Mouse (Mus musculus) limb, embryonic 11.5 days (tissue): Measurements from ENCODE around the gene Lin9. TPM values are rescaled to one million over a fixed set of nuclear protein-coding genes. Genes with fewer than 3 reads are reported as not detected.

ENCODE experiments used
- ATAC-seq: fragments of 200-750 bp; cut with Nextera tagmentation; 2 replicates; pipeline ENCODE4 v1.8.0; 2017; ENCODE audit warnings: low read depth; ENCODE audit not compliant: insufficient number of reproducible peaks, low FRiP score, low TSS enrichment
- DNase-seq: peaks from one replicate; pipeline ENCODE4 v3.0.0-alpha.2; 2015; ENCODE audit warnings: low spot score
- H3K27ac ChIP-seq: fragments of 300-500 bp; sonication (generic); replicated peaks from 2 replicates; pipeline ENCODE4 v1.5.1; 2014; ENCODE audit warnings: low read depth, mild to moderate bottlenecking, low read length
- H3K27me3 ChIP-seq: fragments of 300-500 bp; sonication (generic); 2 replicates; pipeline ENCODE4 v1.6.1; 2014; ENCODE audit warnings: mild to moderate bottlenecking, low read length, mixed read lengths; ENCODE audit not compliant: control insufficient read depth, insufficient read depth
- H3K36me3 ChIP-seq: fragments of 300-500 bp; sonication (generic); 2 replicates; pipeline ENCODE4 v1.6.1; 2014; ENCODE audit warnings: mild to moderate bottlenecking, low read length, moderate library complexity, mixed read lengths; ENCODE audit not compliant: control insufficient read depth, insufficient read depth
- H3K4me1 ChIP-seq: fragments of 300-500 bp; sonication (generic); 2 replicates; pipeline ENCODE4 v1.6.1; 2014; ENCODE audit warnings: low read length, mixed read lengths; ENCODE audit not compliant: control insufficient read depth, insufficient read depth
- H3K4me2 ChIP-seq: fragments of 300-500 bp; sonication (generic); 2 replicates; pipeline ENCODE4 v1.6.1; 2014; ENCODE audit warnings: low read depth, mild to moderate bottlenecking, moderate library complexity; ENCODE audit not compliant: severe bottlenecking
- H3K4me3 ChIP-seq: fragments of 300-500 bp; sonication (generic); 2 replicates; pipeline ENCODE4 v1.5.1; 2014; ENCODE audit warnings: low read depth, low read length
- H3K9ac ChIP-seq: fragments of 300-500 bp; sonication (generic); 2 replicates; pipeline ENCODE4 v1.6.1; 2014; ENCODE audit warnings: mild to moderate bottlenecking, low read length
- H3K9me3 ChIP-seq: fragments of 300-500 bp; sonication (generic); 2 replicates; pipeline ENCODE4 v1.6.1; 2016; ENCODE audit warnings: low read length; ENCODE audit not compliant: control insufficient read depth
- whole genome bisulfite sequencing: fragments of 180-500 bp; shearing (Covaris S2); extraction: QIAGEN DNeasy Blood & Tissue Kit; methylation state at CpG from one replicate; pipeline ENCODE4 v1.1.7; 2014; 5-methylcytosine and 5-hydroxymethylcytosine counted together
- polyA plus RNA-seq: library from polyadenylated mRNA; unstranded; fragments of >200 nt; fragmentation: Nextera tagmentation; extraction: Ambion mirVana; gene quantifications from 2 replicates; pipeline ENCODE4 v1.2.1, GENCODE M21; 2014

Gene Lin9
- polyA plus RNA-seq, 1 experiment from 2014 or later: 24.6 TPM

DNA sequence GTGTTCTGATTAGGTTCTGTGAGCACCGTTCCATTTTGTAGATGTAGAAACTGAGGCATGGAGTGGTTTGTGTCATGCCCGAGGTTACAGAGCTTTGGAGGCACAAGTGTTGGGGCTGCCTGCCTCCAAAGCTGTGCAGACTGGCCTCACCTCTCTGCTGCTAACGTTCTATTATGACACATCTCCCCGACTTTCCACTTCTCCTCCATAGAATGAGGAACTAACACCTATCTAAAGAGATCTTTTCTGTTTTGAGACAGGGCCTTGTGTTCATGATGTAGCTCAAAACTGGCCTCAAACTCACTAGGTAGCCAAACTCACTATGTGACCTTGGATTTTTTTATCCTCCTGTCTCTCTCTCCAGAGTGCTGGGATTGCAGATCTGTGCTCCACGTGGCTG lies 77.8 kb downstream of the Lin9 start:
- DNase-seq: no peak
- Histone ChIP-seq H3K9me3 (no peaks in the 10 kb centered on the region), H3K4me1 (no peaks in the 10 kb centered on the region), H3K9ac (no peak overlapping the region), H3K36me3 (no peaks in the 10 kb centered on the region), H3K4me3 (no peak overlapping the region), H3K27ac (no peak overlapping the region), H3K4me2 (no peak overlapping the region), H3K27me3 (no peaks in the 10 kb centered on the region)
- WGBS: 83% methylated on average over 5 of the region's 5 CpGs
- no peak for ATAC-seq

DNA sequence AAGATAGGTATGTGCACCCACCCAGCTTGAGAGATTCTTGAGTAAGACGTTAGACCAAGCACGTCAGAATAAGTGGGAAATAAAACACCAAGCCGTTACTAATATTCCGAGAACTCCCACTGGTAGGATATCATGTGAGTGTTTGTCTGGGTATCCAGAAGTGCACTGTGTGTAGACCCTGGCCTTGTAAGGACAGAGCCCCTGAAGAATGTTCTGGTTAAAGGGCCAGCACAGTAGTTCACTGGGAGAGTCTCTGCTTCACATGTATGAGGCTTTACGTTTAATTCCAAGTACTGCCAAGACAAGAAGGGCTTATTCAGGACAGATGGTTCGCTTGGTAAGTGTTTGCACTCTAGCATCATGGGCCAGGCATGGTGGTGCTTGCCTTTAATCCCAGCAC lies 78.5 kb downstream of the Lin9 start:
- Histone ChIP-seq H3K27ac (no peak overlapping the region), H3K4me1 (no peaks in the 10 kb centered on the region), H3K4me2 (no peak overlapping the region), H3K36me3 (no peaks in the 10 kb centered on the region), H3K27me3 (no peaks in the 10 kb centered on the region), H3K4me3 (no peak overlapping the region), H3K9ac (no peak overlapping the region), H3K9me3 (no peaks in the 10 kb centered on the region)
- 91% methylated on average over 6 of the region's 6 CpGs for WGBS
- ATAC-seq (no peak), DNase-seq (no peak)

DNA sequence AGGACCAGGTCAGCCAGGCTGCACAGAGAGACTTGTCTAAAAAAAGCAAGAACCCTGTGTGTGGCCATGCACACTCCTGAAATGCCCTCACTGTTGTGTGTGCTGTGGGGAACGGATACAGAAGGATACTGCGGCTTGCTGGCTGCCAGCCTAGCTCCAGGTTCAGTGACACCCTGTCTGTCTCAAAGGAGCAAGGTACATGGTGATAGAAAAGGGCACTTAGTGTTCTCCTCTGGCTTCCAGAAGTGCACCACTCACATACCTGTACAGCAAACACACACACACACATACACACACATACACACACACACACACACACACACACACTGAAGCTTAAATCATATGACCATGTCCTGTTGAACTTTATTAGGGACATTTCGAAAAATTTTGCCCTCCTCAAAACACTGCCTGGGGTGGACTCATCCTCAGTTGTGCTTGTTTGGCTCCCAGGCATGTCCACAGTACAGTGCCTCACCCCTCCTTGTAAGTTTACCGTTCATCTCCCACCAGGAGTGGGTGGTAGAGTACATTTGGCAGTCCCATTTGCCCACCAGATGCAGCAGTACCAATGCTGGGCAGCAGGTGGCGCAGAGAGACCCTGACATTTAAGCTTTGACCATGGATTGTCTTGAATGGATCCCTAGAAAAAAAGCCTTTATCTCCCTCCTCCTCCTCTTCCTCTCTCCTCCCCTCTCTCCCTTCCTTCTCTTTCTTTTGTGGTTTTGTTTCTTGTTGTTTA lies 79.2 kb downstream of the Lin9 start:
- Histone ChIP-seq H3K36me3 (no peaks in the 10 kb centered on the region), H3K4me1 (no peaks in the 10 kb centered on the region; the same call in 1 of the 2 replicates), H3K9ac (no peak overlapping the region), H3K27ac (no peak overlapping the region), H3K4me3 (no peak overlapping the region), H3K27me3 (no peaks in the 10 kb centered on the region), H3K4me2 (no peak overlapping the region), H3K9me3 (no peaks in the 10 kb centered on the region)
- WGBS: 50% methylated on average over 5 of the region's 5 CpGs
- DNase-seq (peak; percentile 93), ATAC-seq (no peak)

GRCm38 (mm10) chr1:180722608-180723007 lies 81.7 kb downstream of the Lin9 start:
- Histone ChIP-seq H3K4me1 (no peaks in the 10 kb centered on the region; the same call in 1 of the 2 replicates), H3K9me3 (no peaks in the 10 kb centered on the region), H3K4me2 (no peak overlapping the region), H3K27me3 (no peaks in the 10 kb centered on the region), H3K9ac (no peak overlapping the region), H3K36me3 (no peaks in the 10 kb centered on the region), H3K4me3 (no peak overlapping the region), H3K27ac (no peak overlapping the region)
- DNase-seq: no peak
- no peak for ATAC-seq
- WGBS: 61% methylated on average over 1 of the region's 1 CpGs

DNA sequence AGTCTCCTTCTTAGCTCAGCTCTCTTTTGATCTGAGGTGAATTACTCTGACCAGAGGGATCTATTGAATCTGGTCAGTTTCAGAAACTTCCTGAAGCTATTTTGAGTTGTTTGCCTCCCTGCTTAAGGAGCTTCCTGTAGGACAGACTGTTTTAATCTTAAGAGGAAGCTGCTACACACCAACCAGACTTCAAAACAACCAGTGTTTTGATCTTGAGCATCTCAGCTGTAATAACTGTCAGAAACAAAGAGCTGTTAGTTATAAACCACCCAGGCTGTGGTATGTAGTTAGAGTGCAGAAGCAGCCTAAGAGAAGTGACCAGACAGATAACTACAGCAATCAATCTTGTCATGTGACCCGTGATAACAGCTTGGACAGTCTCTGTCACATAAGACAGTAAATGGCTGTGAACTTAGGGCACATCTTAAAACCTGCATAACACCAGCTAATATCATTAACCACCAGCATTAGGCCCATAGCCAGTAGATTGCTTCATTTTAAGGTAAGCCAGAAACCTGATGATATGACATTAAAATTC lies 82.8 kb downstream of the Lin9 start:
- H3K4me2 ChIP-seq: no peak overlapping the region
- no peaks in the 10 kb centered on the region for H3K27me3 ChIP-seq
- no peaks in the 10 kb centered on the region for H3K9me3 ChIP-seq
- DNase-seq (no peak), ATAC-seq (no peak)
- no peak overlapping the region for H3K9ac ChIP-seq
- H3K27ac ChIP-seq: no peak overlapping the region
- H3K4me3 ChIP-seq: no peak overlapping the region
- H3K4me1 ChIP-seq: no peaks in the 10 kb centered on the region; the same call in 1 of the 2 replicates
- no peaks in the 10 kb centered on the region for H3K36me3 ChIP-seq
- WGBS: 17% methylated on average over 1 of the region's 1 CpGs

DNA sequence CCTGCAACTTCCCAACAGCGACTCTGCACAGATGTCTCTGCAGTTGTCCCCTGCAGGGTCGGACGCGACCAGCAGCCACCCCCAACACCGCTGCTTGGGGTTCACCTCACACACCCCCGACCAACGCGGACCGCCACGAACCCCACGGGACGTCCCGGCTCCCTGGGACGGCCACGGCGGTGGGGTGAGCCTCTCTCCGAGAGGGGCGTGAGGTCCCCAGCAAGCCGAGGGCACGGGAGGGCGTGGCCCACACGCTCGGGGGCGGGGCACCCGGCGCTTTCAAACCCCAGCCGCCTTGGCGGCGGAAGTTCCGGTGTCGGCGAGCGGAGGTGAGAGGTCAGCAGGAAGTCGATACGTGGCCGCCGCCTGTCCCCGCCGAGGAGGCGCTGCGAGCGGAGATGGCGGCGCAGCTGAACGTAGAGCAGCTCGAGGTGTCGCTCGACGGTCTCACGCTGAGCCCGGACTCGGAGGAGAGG lies 84.8 kb downstream of the Lin9 start, which contains the start of gene Acbd3:
Acbd3 (plus strand) TSS at position 340 of the 476 bp plus-strand sequence.
- Histone ChIP-seq H3K9ac (peak within 1 kb of the TSS; percentile 96), H3K9me3 (no peaks in the 10 kb centered on the region), H3K27ac (peak within 1 kb of the TSS; percentile 84), H3K4me2 (peak within 1 kb of the TSS; percentile 56), H3K36me3 (no peaks in the 10 kb centered on the region), H3K27me3 (no peaks in the 10 kb centered on the region), H3K4me3 (peak within 1 kb of the TSS; percentile 97), H3K4me1 (no peaks in the 10 kb centered on the region; the same call in 1 of the 2 replicates)
- DNase-seq (peak; percentile 94), ATAC-seq (peak; percentile 92)
- WGBS: 0% methylated on average over 52 of the region's 52 CpGs

DNA sequence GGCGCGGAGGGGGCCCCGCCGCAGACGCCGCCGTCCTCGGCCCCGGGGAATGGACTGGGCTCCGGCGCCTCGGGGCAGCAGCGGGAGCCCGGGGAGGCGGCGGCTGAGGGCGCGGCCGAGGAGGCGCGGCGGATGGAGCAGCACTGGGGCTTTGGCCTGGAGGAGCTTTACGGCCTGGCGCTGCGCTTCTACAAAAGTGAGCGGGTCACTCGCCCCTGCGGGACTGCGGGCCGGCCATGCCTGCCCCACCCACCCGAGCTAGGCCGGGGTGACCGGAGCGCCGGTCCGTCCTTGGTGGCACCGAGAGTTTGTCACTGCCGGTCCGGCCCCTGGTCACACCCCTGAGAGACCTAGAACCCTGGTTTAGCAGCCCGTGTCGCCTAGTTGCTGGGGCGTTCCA lies 85.2 kb downstream of the Lin9 start:
- WGBS: 0% methylated on average over 41 of the region's 42 CpGs
- H3K4me2 ChIP-seq: peak overlapping the region; percentile 50
- H3K27ac ChIP-seq: peak overlapping the region; percentile 84
- peak overlapping the region; percentile 96 for H3K9ac ChIP-seq
- no peaks in the 10 kb centered on the region for H3K36me3 ChIP-seq
- H3K27me3 ChIP-seq: no peaks in the 10 kb centered on the region
- ATAC-seq: no peak; the same call in 1 of the 2 replicates
- DNase-seq: no peak
- H3K4me3 ChIP-seq: peak overlapping the region; percentile 97
- no peaks in the 10 kb centered on the region for H3K9me3 ChIP-seq
- H3K4me1 ChIP-seq: no peaks in the 10 kb centered on the region; the same call in 1 of the 2 replicates

DNA sequence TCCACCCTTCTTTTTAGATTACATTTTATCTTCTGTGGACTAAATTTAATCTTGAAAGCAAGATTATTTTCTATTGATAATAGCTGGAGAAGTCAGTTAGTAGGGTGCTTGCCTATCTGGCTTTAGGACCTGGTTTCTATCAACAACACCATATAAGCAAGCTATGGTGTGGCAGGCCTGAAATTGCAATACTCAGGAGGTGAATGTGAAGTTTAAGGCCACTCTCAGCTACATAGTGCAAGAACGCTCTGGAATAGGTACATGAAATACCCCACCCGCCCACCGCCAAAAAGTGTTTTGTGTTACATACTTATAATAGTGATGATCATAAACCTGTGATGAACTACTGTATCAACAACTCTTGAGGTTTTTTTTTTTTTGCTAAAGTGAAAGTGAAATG lies 88.3 kb downstream of the Lin9 start:
- Histone ChIP-seq H3K27me3 (no peaks in the 10 kb centered on the region), H3K9me3 (no peaks in the 10 kb centered on the region), H3K4me3 (no peak overlapping the region), H3K4me1 (no peaks in the 10 kb centered on the region; the same call in 1 of the 2 replicates), H3K4me2 (no peak overlapping the region), H3K9ac (no peak overlapping the region), H3K36me3 (peaks cover 3% of the 10 kb centered on the region), H3K27ac (no peak overlapping the region)
- DNase-seq: no peak
- ATAC-seq: no peak
- WGBS: 93% methylated on average over 3 of the region's 3 CpGs
